Mouse (Mus musculus) intestine, embryonic 16.5 days (tissue): ENCODE data around the gene Defb25. TPM values are rescaled to one million over a fixed set of nuclear protein-coding genes. Genes with fewer than 3 reads are reported as not detected.
"Not testable (repeated sequence)": the region's sequence is repeated elsewhere in the genome, so short reads cannot be mapped to it uniquely, and the experiment has no call there.

Experiments
- ATAC-seq: fragments of 200-750 bp; cut with Nextera tagmentation; 2 replicates; pipeline ENCODE4 v1.8.0; 2017; ENCODE audit warnings: moderate TSS enrichment, moderate library complexity
- H3K27ac ChIP-seq: fragments of 300-500 bp; sonication (generic); 2 replicates; pipeline ENCODE4 v1.5.1; 2014; ENCODE audit warnings: mild to moderate bottlenecking, low read length
- H3K27me3 ChIP-seq: fragments of 300-500 bp; sonication (generic); replicated peaks from 2 replicates; pipeline ENCODE4 v1.6.1; 2014; ENCODE audit warnings: low read length, control low read depth, mixed read lengths; ENCODE audit not compliant: control insufficient read depth, insufficient read depth
- H3K36me3 ChIP-seq: fragments of 300-500 bp; sonication (generic); 2 replicates; pipeline ENCODE4 v1.6.1; 2014; ENCODE audit warnings: low read length, control low read depth; ENCODE audit not compliant: control insufficient read depth, insufficient read depth
- H3K4me1 ChIP-seq: fragments of 300-500 bp; sonication (generic); 2 replicates; pipeline ENCODE4 v1.6.1; 2014; ENCODE audit warnings: low read length, control low read depth, mixed read lengths; ENCODE audit not compliant: control insufficient read depth, insufficient read depth
- H3K4me2 ChIP-seq: fragments of 300-500 bp; sonication (generic); 2 replicates; pipeline ENCODE4 v1.6.1; 2014; ENCODE audit warnings: low read depth, low read length, control low read depth
- H3K4me3 ChIP-seq: fragments of 300-500 bp; sonication (generic); 2 replicates; pipeline ENCODE4 v1.5.1; 2014; ENCODE audit warnings: mild to moderate bottlenecking, low read length
- H3K9ac ChIP-seq: fragments of 300-500 bp; sonication (generic); 2 replicates; pipeline ENCODE4 v1.6.1; 2014; ENCODE audit warnings: low read depth, low read length
- H3K9me3 ChIP-seq: fragments of 300-500 bp; sonication (generic); 2 replicates; pipeline ENCODE4 v1.6.1; 2016; ENCODE audit warnings: low read length, control low read depth; ENCODE audit not compliant: control insufficient read depth
- WGBS: fragments of 180-500 bp; shearing (Covaris S2); extraction: QIAGEN DNeasy Blood & Tissue Kit; methylation state at CpG from one replicate; pipeline ENCODE4 v1.1.7; 2014; 5-methylcytosine and 5-hydroxymethylcytosine counted together
- polyA plus RNA-seq: library from polyadenylated mRNA; unstranded; fragments of >200 nt; fragmentation: Nextera tagmentation; extraction: Ambion mirVana; gene quantifications from 2 replicates; pipeline ENCODE4 v1.2.1, GENCODE M21; 2015

Defb25 gene
- polyA plus RNA-seq: 0.61 and 1.5 TPM in 2 replicates

DNA sequence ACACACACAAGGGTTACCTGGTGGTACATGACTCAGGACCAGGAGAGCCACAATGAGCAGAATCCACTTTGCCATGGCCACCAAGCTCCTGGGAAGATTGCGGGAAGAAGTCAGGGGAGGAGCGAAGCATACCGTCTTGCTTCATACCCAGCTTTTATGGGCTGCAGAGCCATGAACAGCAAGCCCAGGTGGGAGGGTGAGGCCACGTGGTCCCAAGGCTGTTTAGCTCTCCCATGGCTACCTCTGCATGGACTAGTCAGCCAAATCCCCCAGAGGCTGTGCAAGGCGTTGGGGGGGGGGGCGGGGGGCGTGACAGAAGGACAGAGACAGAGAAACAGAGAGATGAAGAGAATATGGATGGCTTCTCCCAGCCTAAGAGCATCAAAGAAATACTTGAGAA lies at the start of gene Defb25:
Defb25 (minus strand) TSS at position 101 of the 400 bp plus-strand sequence.
- no peak within 1 kb of the TSS for H3K4me3 ChIP-seq
- no peaks in the 10 kb centered on the region for H3K4me1 ChIP-seq
- WGBS: 81% methylated on average over 7 of the region's 7 CpGs
- no peaks in the 10 kb centered on the region for H3K9me3 ChIP-seq
- H3K4me2 ChIP-seq: no peak within 1 kb of the TSS
- peaks cover 13% of the 10 kb centered on the region for H3K27me3 ChIP-seq
- no peak within 1 kb of the TSS for H3K27ac ChIP-seq
- no peak within 1 kb of the TSS for H3K9ac ChIP-seq
- ATAC-seq: no peak
- no peaks in the 10 kb centered on the region for H3K36me3 ChIP-seq

DNA sequence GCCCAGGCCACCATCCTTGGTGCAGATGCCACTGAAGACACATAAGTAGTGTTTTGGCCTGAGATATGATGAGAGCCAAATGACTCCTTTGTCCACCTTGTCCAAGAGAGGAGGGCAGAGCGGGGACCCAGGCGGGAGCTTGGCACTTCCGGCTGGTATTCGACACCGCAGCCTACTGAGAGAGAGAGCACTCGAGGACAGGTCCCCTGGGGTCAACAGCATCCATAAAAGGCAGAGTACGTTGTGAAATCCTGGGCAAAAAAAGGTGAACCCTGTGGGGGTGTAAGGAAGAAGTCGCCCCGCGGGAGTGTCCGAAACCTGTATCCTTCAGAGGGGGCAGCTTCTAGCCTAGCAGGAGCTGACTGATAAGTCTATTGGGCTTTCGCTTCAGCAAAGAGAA lies 49.3 kb upstream of the Defb25 start:
- peak overlapping the region; percentile 30; the same call in 1 of the 2 replicates for H3K9ac ChIP-seq
- H3K9me3 ChIP-seq: no peaks in the 10 kb centered on the region
- ATAC-seq: no peak
- WGBS: 78% methylated on average over 12 of the region's 12 CpGs
- no peak overlapping the region for H3K27ac ChIP-seq
- H3K36me3 ChIP-seq: peaks cover 13% of the 10 kb centered on the region; the same call in 1 of the 2 replicates
- peaks cover 44% of the 10 kb centered on the region for H3K4me1 ChIP-seq
- 0 out of 2 replicates have a peak overlapping the region, but pooled peaks have one; percentile 7 for H3K4me3 ChIP-seq
- no peaks in the 10 kb centered on the region for H3K27me3 ChIP-seq
- peak overlapping the region; percentile 88; the same call in 1 of the 2 replicates for H3K4me2 ChIP-seq

DNA sequence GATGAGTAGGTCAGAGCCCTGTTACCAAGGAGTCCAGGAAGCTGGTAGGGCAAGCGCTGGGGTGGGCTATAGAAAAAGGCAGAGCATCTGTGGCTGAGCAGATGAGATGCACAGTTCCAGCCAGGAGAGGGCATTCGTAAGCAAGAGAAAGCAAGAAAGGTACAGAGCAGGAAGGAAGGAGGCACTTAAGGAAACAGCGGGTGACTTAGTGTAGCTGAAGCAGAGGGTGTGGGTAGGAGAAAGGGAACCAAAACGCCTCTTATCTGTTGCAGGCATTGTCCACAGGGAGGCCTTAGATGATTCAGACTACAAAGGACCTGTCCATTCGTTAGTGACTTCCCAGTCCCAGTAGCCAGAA lies 48.8 kb upstream of the Defb25 start:
- no peaks in the 10 kb centered on the region for H3K9me3 ChIP-seq
- peak overlapping the region; percentile 99; the same call in 1 of the 2 replicates for H3K9ac ChIP-seq
- peaks cover 44% of the 10 kb centered on the region for H3K4me1 ChIP-seq
- H3K27ac ChIP-seq: no peak overlapping the region
- peak; percentile 46 for ATAC-seq
- no peaks in the 10 kb centered on the region for H3K27me3 ChIP-seq
- H3K36me3 ChIP-seq: peaks cover 13% of the 10 kb centered on the region; the same call in 1 of the 2 replicates
- H3K4me3 ChIP-seq: peak overlapping the region; percentile 93; the same call in 1 of the 2 replicates
- WGBS: 15% methylated on average over 5 of the region's 5 CpGs
- peak overlapping the region; percentile 88 for H3K4me2 ChIP-seq

DNA sequence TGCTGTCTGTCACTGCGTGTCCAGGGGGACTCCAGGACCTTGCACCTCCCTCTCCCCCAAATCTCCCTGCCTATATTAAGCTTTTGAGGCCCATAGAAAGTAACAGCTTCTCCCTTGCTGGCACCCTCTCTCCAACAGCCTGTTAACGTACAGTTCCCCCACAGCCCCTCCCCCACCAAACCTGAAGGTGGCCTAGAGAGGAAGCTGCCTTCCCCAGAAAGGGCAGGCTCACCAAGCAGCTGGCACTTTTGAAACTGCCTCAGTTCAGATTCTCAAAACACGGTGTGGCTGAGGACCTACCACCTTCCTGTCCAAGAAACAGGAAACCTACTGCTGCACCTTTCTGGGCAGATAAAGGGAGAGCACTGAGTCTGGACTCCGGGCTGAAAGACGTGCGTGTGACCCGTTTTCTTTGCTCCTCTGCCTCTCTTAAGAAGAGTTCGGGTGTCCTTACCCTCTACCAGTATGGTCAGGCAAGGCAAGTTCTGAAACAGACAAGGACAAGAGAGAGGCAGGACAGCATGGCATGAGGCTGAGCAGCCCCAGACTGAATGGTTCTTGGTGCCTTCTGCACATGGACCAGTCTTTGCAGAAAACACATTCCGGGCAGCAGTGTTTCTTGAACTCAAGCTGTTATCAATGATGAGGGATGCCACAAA lies 48.3 kb upstream of the Defb25 start:
- ATAC-seq: no peak
- Histone ChIP-seq H3K4me2 (peak overlapping the region; percentile 88), H3K27me3 (no peaks in the 10 kb centered on the region), H3K36me3 (peaks cover 13% of the 10 kb centered on the region; the same call in 1 of the 2 replicates), H3K4me3 (peak overlapping the region; percentile 93), H3K4me1 (peaks cover 44% of the 10 kb centered on the region), H3K27ac (peak overlapping the region; percentile 6; the same call in 1 of the 2 replicates), H3K9ac (peak overlapping the region; percentile 99), H3K9me3 (no peaks in the 10 kb centered on the region)
- WGBS: 47% methylated on average over 9 of the region's 9 CpGs

GRCm38 (mm10) chr2:152669639-152670484 lies 47.0 kb upstream of the Defb25 start:
- Histone ChIP-seq H3K4me2 (peak overlapping the region; percentile 88), H3K9me3 (no peaks in the 10 kb centered on the region), H3K4me1 (peaks cover 38% of the 10 kb centered on the region), H3K4me3 (peak overlapping the region; percentile 93), H3K36me3 (0 out of 2 replicates have a peak, but pooled peaks cover 4% of the 10 kb centered on the region), H3K9ac (peak overlapping the region; percentile 99), H3K27ac (peak overlapping the region; percentile 94), H3K27me3 (no peaks in the 10 kb centered on the region)
- WGBS: under 1% methylated on average over 45 of the region's 46 CpGs
- peak; percentile 73 for ATAC-seq

GRCm38 (mm10) chr2:152669256-152669638 lies 46.4 kb upstream of the Defb25 start, which contains the start of gene H13:
TSS of gene H13 (plus strand) at chr2:152669461.
- Histone ChIP-seq H3K36me3 (0 out of 2 replicates have a peak, but pooled peaks cover 4% of the 10 kb centered on the region), H3K9ac (peak within 1 kb of the TSS; percentile 99), H3K9me3 (no peaks in the 10 kb centered on the region), H3K4me2 (peak within 1 kb of the TSS; percentile 88), H3K27me3 (no peaks in the 10 kb centered on the region), H3K4me1 (peaks cover 37% of the 10 kb centered on the region), H3K4me3 (peak within 1 kb of the TSS; percentile 93), H3K27ac (peak within 1 kb of the TSS; percentile 94)
- under 1% methylated on average over 35 of the region's 35 CpGs for WGBS
- ATAC-seq: peak; percentile 75

DNA sequence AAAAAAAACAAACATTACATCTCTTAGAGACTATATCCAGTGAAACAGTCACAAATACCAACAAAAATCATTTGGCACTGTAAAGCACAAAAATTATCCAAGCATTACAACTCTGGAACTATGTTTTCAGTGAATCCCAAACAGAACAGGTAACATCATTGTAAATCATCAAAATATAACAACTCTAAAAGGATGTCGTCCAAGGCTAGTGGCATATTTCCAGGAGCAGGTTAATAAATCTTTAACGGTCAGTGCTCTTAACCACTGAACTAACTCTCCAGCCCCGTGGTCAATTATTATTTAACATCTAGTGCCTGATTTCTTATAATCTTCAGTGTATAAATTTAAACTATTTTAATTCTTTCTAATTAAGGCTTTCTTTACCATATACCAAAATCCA lies 43.3 kb upstream of the Defb25 start:
- 65% methylated on average over 3 of the region's 3 CpGs for WGBS
- H3K4me1 ChIP-seq: peaks cover 11% of the 10 kb centered on the region
- H3K27me3 ChIP-seq, H3K27ac ChIP-seq, H3K36me3 ChIP-seq, ATAC-seq, H3K4me3 ChIP-seq, H3K4me2 ChIP-seq, H3K9ac ChIP-seq, H3K9me3 ChIP-seq: not testable (repeated sequence)

- no peak for ATAC-seq
- Histone ChIP-seq H3K9ac (no peak overlapping the region), H3K27me3 (no peaks in the 10 kb centered on the region), H3K36me3 (no peaks in the 10 kb centered on the region), H3K27ac (no peak overlapping the region), H3K4me3 (no peak overlapping the region), H3K4me2 (no peak overlapping the region), H3K9me3 (no peaks in the 10 kb centered on the region), H3K4me1 (no peaks in the 10 kb centered on the region)
- 77% methylated on average over 6 of the region's 6 CpGs for WGBS
Measured at GRCm38 (mm10) chr2:152661163-152661562, 38.3 kb upstream of the Defb25 start.

DNA sequence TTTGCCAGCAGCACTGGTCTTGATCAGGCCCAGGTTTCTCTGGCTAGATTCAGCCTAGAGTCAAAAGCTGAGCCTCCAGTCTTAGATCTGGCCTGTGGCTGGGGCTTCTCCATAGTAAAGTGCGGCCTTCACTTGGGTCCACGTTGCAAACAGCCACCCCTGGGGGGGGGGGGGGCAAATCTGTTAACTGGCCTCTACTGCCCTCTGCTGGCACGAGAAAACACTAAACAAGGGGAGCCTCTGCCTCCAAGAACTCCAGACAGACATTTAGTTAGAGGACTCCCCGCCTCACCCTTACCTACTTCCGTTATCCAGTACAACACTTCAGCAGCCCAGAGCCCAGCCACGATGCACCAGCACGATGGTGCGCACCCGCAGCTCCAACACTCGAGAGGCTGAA lies 34.5 kb upstream of the Defb25 start:
- H3K9me3 ChIP-seq: no peaks in the 10 kb centered on the region
- no peak overlapping the region for H3K4me2 ChIP-seq
- H3K36me3 ChIP-seq: no peaks in the 10 kb centered on the region
- H3K4me3 ChIP-seq: no peak overlapping the region
- no peaks in the 10 kb centered on the region; the same call in 1 of the 2 replicates for H3K4me1 ChIP-seq
- H3K27ac ChIP-seq: no peak overlapping the region
- WGBS: 54% methylated on average over 10 of the region's 10 CpGs
- H3K27me3 ChIP-seq: no peaks in the 10 kb centered on the region
- H3K9ac ChIP-seq: no peak overlapping the region
- ATAC-seq: no peak
